Mouse (Mus musculus) lung, embryonic 16.5 days (tissue): ENCODE measurements around the gene Vwc2. TPM values are rescaled to one million over a fixed set of nuclear protein-coding genes. Genes with fewer than 3 reads are reported as not detected.
A peak's percentile ranks its signal among the peaks of the same experiment; 100 is the strongest.

Experiments
- ATAC-seq: fragments of 200-750 bp; cut with Nextera tagmentation; 2 replicates; pipeline ENCODE4 v1.8.0; 2017; ENCODE audit warnings: low read depth, mild to moderate bottlenecking, moderate library complexity
- H3K27ac ChIP-seq: fragments of 300-500 bp; sonication (generic); 2 replicates; pipeline ENCODE4 v1.5.1; 2014; ENCODE audit warnings: mild to moderate bottlenecking, control low read depth, low read length
- H3K27me3 ChIP-seq: fragments of 300-500 bp; sonication (generic); 2 replicates; pipeline ENCODE4 v1.6.1; 2014; ENCODE audit warnings: low read depth, low read length, mixed read lengths; ENCODE audit not compliant: control insufficient read depth, insufficient read depth
- H3K36me3 ChIP-seq: fragments of 300-500 bp; sonication (generic); 2 replicates; pipeline ENCODE4 v1.6.1; 2014; ENCODE audit warnings: low read length; ENCODE audit not compliant: control insufficient read depth, insufficient read depth
- H3K4me1 ChIP-seq: fragments of 300-500 bp; sonication (generic); replicated peaks from 2 replicates; pipeline ENCODE4 v1.6.1; 2014; ENCODE audit warnings: low read length, mixed read lengths; ENCODE audit not compliant: control insufficient read depth, insufficient read depth
- H3K4me2 ChIP-seq: fragments of 300-500 bp; sonication (generic); 2 replicates; pipeline ENCODE4 v1.6.1; 2014; ENCODE audit warnings: low read depth, low read length, control low read depth
- H3K4me3 ChIP-seq: fragments of 300-500 bp; sonication (generic); 2 replicates; pipeline ENCODE4 v1.5.1; 2014; ENCODE audit warnings: mild to moderate bottlenecking, low read length, control low read depth
- H3K9ac ChIP-seq: fragments of 300-500 bp; sonication (generic); 2 replicates; pipeline ENCODE4 v1.6.1; 2014; ENCODE audit warnings: low read length, control low read depth
- H3K9me3 ChIP-seq: fragments of 300-500 bp; sonication (generic); 2 replicates; pipeline ENCODE4 v1.6.1; 2016; ENCODE audit warnings: low read length; ENCODE audit not compliant: control insufficient read depth
- WGBS: fragments of 180-500 bp; shearing (Covaris S2); extraction: QIAGEN DNeasy Blood & Tissue Kit; methylation state at CpG from one replicate; pipeline ENCODE4 v1.1.7; 2014; 5-methylcytosine and 5-hydroxymethylcytosine counted together
- polyA plus RNA-seq: library from polyadenylated mRNA; unstranded; fragments of >200 nt; fragmentation: Nextera tagmentation; extraction: Ambion mirVana; gene quantifications from 2 replicates; pipeline ENCODE4 v1.2.1, GENCODE M21; 2015

Gene Vwc2
- polyA plus RNA-seq, 1 experiment from 2014 or later, result 0.88 TPM

DNA sequence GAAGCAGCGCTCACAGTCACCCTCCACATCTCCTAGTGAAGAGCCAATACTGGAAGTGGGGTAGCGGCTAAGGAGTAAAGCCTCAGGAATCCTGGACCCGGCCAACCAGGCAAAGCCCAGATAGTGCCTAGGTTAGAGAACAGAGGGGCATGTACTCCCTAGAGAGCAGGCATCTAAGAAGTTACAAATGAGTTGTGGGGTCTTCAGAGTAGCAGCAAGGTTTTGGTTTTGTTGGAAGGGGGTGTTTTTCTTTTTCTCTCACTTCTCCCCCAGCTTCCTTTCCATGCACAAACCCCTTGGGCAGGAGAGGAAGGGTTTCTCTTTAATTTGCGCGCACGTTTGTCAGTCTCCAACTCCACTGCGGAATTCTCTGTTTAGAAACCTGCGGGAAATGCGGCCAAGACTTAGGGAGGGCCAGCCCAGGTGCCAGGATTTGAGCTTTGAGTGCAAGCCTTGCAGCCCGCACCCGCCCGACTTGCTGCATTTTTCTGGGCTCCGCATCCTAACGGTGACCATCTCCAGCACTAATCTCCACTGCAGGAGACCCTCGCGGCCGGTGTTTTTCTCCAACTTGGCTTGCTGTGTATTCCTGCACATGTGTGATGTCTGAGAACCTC lies 1.1 kb downstream of the Vwc2 start:
- WGBS, result under 1% methylated on average over 17 of the region's 17 CpGs
- Histone ChIP-seq H3K27ac (no peak overlapping the region), H3K4me2 (peak overlapping the region; percentile 93), H3K9ac (no peak overlapping the region), H3K9me3 (no peaks in the 10 kb centered on the region), H3K4me1 (peaks cover 15% of the 10 kb centered on the region), H3K4me3 (peak overlapping the region; percentile 56), H3K27me3 (peaks cover 38% of the 10 kb centered on the region), H3K36me3 (no peaks in the 10 kb centered on the region)
- no peak for ATAC-seq

DNA sequence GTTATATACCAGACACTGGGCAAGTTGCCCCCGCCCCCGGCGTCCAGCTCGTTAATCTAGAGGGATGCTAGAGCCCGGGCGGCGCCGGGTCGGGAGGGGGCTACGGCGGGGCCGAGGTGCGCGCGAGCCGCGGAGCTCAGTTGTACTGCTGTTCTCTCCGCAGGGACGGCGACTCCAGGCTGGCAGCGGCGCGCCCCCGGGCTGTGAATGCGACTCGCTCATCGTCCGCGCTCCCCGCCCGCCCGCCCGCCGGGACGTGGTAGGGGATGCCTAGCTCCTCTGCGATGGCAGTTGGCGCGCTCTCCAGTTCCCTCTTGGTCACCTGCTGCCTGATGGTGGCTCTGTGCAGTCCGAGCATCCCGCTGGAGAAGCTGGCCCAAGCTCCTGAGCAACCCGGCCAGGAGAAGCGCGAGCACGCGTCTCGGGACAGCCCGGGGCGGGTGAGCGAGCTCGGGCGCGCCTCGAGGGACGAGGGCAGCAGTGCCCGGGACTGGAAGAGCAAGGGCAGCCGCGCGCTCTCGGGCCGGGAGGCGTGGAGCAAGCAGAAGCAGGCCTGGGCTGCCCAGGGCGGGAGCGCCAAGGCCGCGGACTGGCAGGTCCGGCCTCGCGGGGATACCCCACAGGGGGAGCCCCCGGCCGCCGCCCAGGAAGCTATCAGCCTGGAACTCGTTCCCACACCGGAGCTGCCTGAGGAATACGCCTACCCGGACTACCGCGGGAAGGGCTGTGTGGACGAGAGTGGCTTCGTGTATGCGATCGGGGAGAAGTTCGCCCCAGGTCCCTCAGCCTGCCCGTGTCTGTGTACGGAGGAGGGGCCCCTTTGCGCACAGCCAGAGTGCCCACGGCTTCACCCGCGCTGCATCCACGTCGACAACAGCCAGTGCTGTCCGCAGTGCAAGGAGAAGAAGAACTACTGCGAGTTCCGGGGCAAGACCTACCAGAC lies 1.9 kb downstream of the Vwc2 start:
- peak overlapping the region; percentile 56 for H3K4me3 ChIP-seq
- H3K36me3 ChIP-seq, result no peaks in the 10 kb centered on the region
- H3K9ac ChIP-seq, result peak overlapping the region; percentile 55
- peaks cover 15% of the 10 kb centered on the region for H3K4me1 ChIP-seq
- ATAC-seq, result peak; percentile 75
- peak overlapping the region; percentile 93 for H3K4me2 ChIP-seq
- no peak overlapping the region for H3K27ac ChIP-seq
- WGBS, result 1% methylated on average over 88 of the region's 93 CpGs
- no peaks in the 10 kb centered on the region for H3K9me3 ChIP-seq
- H3K27me3 ChIP-seq, result peaks cover 38% of the 10 kb centered on the region

DNA sequence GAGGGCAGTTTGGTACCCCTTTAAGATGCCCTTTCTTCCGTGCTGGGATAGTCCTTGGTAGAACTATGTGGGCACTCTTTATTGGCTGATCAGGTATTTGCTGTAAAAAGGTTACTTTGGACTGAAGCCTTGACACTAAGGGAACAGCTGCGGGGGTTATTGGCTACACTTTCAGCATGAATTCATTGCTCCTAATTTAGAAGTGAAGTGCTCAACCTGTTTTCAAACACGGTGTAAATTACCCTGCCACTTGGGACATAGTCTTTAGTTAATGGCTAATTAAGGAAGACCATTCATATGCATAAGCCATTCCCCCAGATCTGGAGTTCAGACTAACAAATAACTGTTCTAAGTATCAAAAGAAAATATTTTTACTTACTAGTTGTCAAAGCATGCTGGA lies 2.7 kb downstream of the Vwc2 start:
- Histone ChIP-seq H3K4me2 (peak overlapping the region; percentile 93), H3K4me3 (peak overlapping the region; percentile 56; the same call in 1 of the 2 replicates), H3K36me3 (no peaks in the 10 kb centered on the region), H3K27ac (no peak overlapping the region), H3K9me3 (no peaks in the 10 kb centered on the region), H3K9ac (no peak overlapping the region), H3K4me1 (peaks cover 15% of the 10 kb centered on the region), H3K27me3 (peaks cover 38% of the 10 kb centered on the region)
- ATAC-seq, result no peak
- WGBS, result 20% methylated on average over 3 of the region's 3 CpGs

DNA sequence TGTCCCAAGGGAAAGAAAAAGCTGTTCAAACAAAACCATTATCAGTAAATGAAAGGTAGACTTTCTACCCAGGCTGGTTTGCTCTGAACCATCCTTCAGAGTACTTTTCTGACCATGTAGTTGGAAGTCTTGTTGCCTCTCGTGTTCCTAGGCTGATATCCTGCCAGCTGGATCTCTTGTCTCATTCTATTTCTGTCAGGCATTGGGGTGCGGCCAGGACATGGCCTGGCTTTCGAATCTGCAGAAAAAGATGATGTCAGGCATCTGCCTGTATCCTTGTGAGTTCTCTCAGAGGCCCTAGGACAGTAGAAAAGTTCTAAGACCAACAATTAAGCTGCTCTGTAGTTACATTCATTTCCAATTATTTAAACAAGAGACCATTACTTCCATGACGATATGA lies 8.8 kb downstream of the Vwc2 start:
- H3K4me3 ChIP-seq, result no peak overlapping the region
- WGBS, result 69% methylated on average over 4 of the region's 4 CpGs
- H3K9ac ChIP-seq, result no peak overlapping the region
- H3K27ac ChIP-seq, result no peak overlapping the region
- ATAC-seq, result no peak
- peaks cover 2% of the 10 kb centered on the region; the same call in 1 of the 2 replicates for H3K27me3 ChIP-seq
- no peak overlapping the region for H3K4me2 ChIP-seq
- no peaks in the 10 kb centered on the region for H3K36me3 ChIP-seq
- H3K4me1 ChIP-seq, result no peaks in the 10 kb centered on the region
- no peaks in the 10 kb centered on the region for H3K9me3 ChIP-seq

DNA sequence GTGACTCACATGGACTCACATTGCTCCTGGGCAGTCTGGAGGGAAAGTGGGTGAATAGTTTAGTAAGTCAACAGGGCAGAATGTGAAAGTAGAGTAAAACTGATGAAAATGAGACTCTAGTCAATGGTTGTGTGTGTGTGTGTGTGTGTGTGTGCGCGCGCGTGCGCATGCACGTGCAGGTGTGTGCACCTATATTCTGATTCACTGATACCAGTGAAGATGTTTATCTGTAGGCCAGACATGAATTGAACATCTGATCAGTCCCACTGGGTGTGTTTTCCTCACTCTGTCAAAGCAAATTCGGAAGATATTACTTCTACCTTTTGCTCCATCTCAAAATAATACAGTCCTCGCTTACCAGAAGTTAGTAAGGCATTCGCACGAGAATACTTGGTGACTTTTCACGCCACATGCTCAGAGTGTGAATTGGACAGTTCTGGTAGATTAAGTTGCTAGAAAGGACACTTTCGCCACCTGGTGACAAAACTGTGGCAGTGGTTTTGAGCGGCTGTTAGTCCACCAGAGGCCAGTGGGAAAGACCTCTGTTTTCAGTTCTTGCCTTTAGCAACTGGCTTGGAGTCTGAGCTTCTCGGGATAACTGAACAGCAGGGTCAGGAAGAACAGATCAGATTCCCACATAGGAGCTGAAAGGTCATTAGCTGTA lies 17.5 kb downstream of the Vwc2 start:
- 50% methylated on average over 14 of the region's 14 CpGs for WGBS
- Histone ChIP-seq H3K9ac (no peak overlapping the region), H3K27ac (no peak overlapping the region), H3K9me3 (no peaks in the 10 kb centered on the region), H3K4me1 (no peaks in the 10 kb centered on the region), H3K4me3 (no peak overlapping the region), H3K4me2 (no peak overlapping the region), H3K36me3 (no peaks in the 10 kb centered on the region), H3K27me3 (no peaks in the 10 kb centered on the region)
- peak; percentile 70 for ATAC-seq

DNA sequence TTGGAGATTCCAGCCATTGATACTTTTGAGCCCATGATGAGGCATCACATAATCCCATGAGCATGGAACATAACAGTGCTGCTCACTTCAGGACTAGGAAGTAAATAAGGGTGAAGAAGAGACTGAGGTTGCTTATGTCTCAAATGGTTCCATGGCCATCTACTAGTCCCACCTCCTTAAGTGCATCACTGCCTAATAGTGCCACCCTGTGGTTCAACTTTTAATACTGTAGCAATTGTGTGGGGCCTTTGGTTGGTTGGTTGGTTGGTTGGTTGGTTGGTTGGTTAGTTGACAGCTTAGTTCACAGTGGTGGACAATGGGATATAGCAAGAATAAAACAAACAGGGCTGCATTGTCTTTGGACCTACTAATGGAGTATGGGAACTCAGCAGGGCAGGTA lies 26.6 kb downstream of the Vwc2 start:
- H3K9ac ChIP-seq, result no peak overlapping the region
- no peak for ATAC-seq
- H3K36me3 ChIP-seq, result no peaks in the 10 kb centered on the region
- no peaks in the 10 kb centered on the region for H3K4me1 ChIP-seq
- no peak overlapping the region for H3K4me3 ChIP-seq
- H3K27me3 ChIP-seq, result no peaks in the 10 kb centered on the region
- no peak overlapping the region for H3K4me2 ChIP-seq
- H3K9me3 ChIP-seq, result no peaks in the 10 kb centered on the region
- no peak overlapping the region for H3K27ac ChIP-seq

DNA sequence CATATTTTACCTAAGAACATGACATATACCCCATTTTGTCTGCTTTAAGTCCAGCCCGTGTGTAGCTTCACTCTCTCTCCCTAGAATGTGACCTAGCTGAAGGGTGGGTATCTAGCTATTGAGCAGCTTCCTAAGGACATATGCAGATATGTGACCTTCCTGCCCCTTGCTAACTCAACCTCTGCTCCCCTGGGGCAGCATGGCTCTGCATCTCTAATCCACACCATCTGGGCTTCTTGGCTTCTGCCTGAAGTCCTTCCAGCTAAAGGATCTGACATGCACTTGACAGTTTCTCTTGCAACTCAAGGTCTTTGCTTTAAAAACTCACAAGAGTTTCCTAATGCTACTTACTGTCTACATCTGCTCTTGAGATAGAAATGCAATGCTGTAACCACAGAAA lies 38.7 kb downstream of the Vwc2 start:
- no peak for ATAC-seq
- WGBS, result 67% methylated on average over 1 of the region's 1 CpGs

DNA sequence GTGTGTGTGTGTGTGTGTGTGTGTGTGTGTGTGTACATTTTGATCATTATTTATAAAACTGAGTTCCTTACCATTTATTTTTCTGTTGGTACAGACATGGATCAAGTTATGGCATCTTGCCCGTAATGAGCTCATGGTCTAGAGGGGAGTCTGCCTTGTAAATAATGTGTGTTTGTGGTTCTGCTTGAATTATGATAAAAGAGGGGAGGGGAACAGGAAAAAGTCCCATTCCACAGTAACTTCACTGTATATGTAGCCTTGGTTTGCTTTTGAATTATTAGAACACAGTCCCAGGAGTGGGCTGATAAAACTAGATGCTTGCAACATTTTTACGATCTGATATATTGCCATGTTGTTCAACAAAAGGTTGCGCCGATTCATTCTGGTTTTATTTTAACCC lies 57.4 kb downstream of the Vwc2 start:
- H3K4me1 ChIP-seq, result no peaks in the 10 kb centered on the region
- WGBS, result 75% methylated on average over 4 of the region's 4 CpGs
- H3K9ac ChIP-seq, result no peak overlapping the region
- no peaks in the 10 kb centered on the region for H3K27me3 ChIP-seq
- H3K9me3 ChIP-seq, result no peaks in the 10 kb centered on the region
- H3K27ac ChIP-seq, result no peak overlapping the region
- ATAC-seq, result no peak
- no peak overlapping the region for H3K4me2 ChIP-seq
- no peak overlapping the region for H3K4me3 ChIP-seq
- H3K36me3 ChIP-seq, result no peaks in the 10 kb centered on the region

More for the DNA sequence above, 38.7 kb downstream of the Vwc2 start:
- Histone ChIP-seq H3K4me2 (no peak overlapping the region), H3K27ac (no peak overlapping the region), H3K27me3 (no peaks in the 10 kb centered on the region), H3K4me3 (no peak overlapping the region), H3K4me1 (no peaks in the 10 kb centered on the region), H3K9ac (no peak overlapping the region), H3K9me3 (no peaks in the 10 kb centered on the region), H3K36me3 (no peaks in the 10 kb centered on the region)

DNA sequence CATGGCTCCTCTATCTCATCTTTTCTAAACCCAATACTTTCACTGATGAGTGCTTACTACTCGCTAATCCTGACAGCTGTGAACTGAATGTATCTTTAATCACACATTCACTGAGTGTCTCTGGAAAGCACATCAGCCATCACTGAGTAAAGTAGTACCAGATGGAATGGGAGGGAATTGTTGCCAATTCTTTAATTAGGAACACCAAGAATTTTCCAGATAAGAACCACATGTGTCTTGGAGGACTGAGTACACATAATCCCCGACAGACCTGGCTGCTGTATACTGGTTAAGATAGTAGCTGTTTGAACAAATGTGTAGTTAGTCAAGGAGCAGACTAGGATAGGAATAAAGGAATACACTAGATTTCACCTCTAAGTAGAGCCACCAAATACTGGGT lies 61.2 kb downstream of the Vwc2 start:
- H3K4me3 ChIP-seq, result no peak overlapping the region
- H3K27me3 ChIP-seq, result no peaks in the 10 kb centered on the region
- no peak for ATAC-seq
- WGBS, result 40% methylated on average over 2 of the region's 2 CpGs
- no peak overlapping the region for H3K4me2 ChIP-seq
- no peak overlapping the region for H3K9ac ChIP-seq
- no peaks in the 10 kb centered on the region for H3K4me1 ChIP-seq
- H3K27ac ChIP-seq, result no peak overlapping the region
- H3K36me3 ChIP-seq, result no peaks in the 10 kb centered on the region
- no peaks in the 10 kb centered on the region for H3K9me3 ChIP-seq
